In the genomic region with DNA sequence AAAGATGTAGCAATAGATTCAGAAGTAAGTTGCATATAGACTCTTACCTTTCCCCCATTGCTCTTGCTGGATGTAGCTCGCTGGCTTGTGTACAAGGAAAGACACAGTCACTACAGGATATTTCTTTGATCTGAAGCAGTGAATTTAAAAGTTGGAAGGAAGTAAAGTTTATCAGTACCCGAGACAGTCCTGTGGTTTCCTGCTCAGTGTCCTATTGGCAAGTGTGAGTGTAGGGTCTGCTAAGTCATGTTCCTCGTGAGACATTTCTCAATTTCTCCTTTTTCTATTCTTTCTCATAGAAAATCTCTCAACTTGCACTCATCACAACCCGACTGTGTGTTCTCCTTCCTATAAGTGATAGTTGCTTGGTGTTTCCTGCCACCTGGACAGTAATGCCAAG, we compare ENCODE assay signal across 34 mouse cellular contexts. TPM values are rescaled to one million over a fixed set of nuclear protein-coding genes. Genes with fewer than 3 reads are reported as not detected.
DNase-seq lines count a peak whose midpoint lies in the region; ATAC-seq and TF ChIP-seq lines count a peak whose summit lies in the region.
"Had no signal": no experiment of that assay in that cellular context is flagged by ENCODE, and none has a peak within 500 bp of the region (broad histone marks: within the 10 kb centered on the region; RNA-seq: fewer than 3 reads in every experiment).

Mrgpra6 (minus strand) TSS at position 91 of the 400 bp plus-strand sequence.

- ATAC-seq in hematopoietic stem cell, adult 5-6 weeks (replicated peaks in 1 of 2; ENCODE audit: insufficient read depth in 1 of 2, low FRiP score in 2 of 2, low TSS enrichment in 1 of 2, low read depth in 1 of 2, poor library complexity in 2 of 2, severe bottlenecking in 2 of 2), result peak; percentile 91 to 97
- ATAC-seq: activated CD4-positive, CD25-positive, alpha-beta regulatory T cell, adult 4 months; CD4-positive, CD25-positive, alpha-beta regulatory T cell, adult 4 months; forebrain, embryonic 15.5 days; intestine, postnatal 0 days had no signal

- H3K27ac ChIP-seq in thymus, adult 2 months (ENCODE audit: control insufficient read depth, insufficient read depth, low read length), result no peak within 1 kb of the TSS
- H3K27ac ChIP-seq: embryonic facial prominence, embryonic 10.5 days; embryonic facial prominence, embryonic 13.5 days; forebrain, embryonic 12.5 days; forebrain, embryonic 15.5 days; heart, embryonic 10.5 days; heart, embryonic 13.5 days; hindbrain, embryonic 12.5 days; hindbrain, embryonic 15.5 days had no signal

- H3K36me3 ChIP-seq in thymus, adult 2 months (ENCODE audit: control insufficient read depth, insufficient read depth, low read length), result no peaks in the 10 kb centered on the region
- H3K36me3 ChIP-seq: embryonic facial prominence, embryonic 10.5 days; embryonic facial prominence, embryonic 13.5 days; forebrain, embryonic 12.5 days; forebrain, embryonic 15.5 days; heart, embryonic 10.5 days; heart, embryonic 13.5 days; hindbrain, embryonic 12.5 days; hindbrain, embryonic 15.5 days had no signal

- H3K4me3 ChIP-seq in thymus, adult 2 months (ENCODE audit: control insufficient read depth, insufficient read depth, low read length), result no peak within 1 kb of the TSS
- H3K4me3 ChIP-seq: embryonic facial prominence, embryonic 10.5 days; embryonic facial prominence, embryonic 13.5 days; erythroblast, embryonic 14.5 days; forebrain, embryonic 12.5 days; forebrain, embryonic 15.5 days; heart, embryonic 10.5 days; heart, embryonic 13.5 days; hindbrain, embryonic 12.5 days; hindbrain, embryonic 15.5 days had no signal

- no peaks in the 10 kb centered on the region for H3K4me1 ChIP-seq in thymus, adult 2 months (replicated peaks; ENCODE audit: control insufficient read depth, insufficient read depth, low read length)
- H3K4me1 ChIP-seq: embryonic facial prominence, embryonic 10.5 days; embryonic facial prominence, embryonic 13.5 days; forebrain, embryonic 12.5 days; forebrain, embryonic 15.5 days; heart, embryonic 10.5 days; heart, embryonic 13.5 days; hindbrain, embryonic 12.5 days; hindbrain, embryonic 15.5 days had no signal

- TF ChIP-seq CTCF in thymus, adult 2 months (IDR thresholded peaks at IDR 0.05; ENCODE audit: borderline replicate concordance, control insufficient read depth, extremely low read depth, insufficient read depth, low read length, poor library complexity), result no peak

- no peaks in the 10 kb centered on the region for H3K27me3 ChIP-seq in thymus, adult 2 months (ENCODE audit: control insufficient read depth, insufficient read depth, low read length)
- H3K27me3 ChIP-seq: embryonic facial prominence, embryonic 13.5 days; forebrain, embryonic 12.5 days; forebrain, embryonic 15.5 days; heart, embryonic 13.5 days; hindbrain, embryonic 12.5 days; hindbrain, embryonic 15.5 days had no signal

- DNase-seq in 416B (ENCODE audit: low read depth), result peak; percentile 85
- DNase-seq in c-Kit-positive CD71-negative TER-119-negative erythroid progenitor cells, embryonic 14.5 days (ENCODE audit: low read depth), result peak; percentile 3
- DNase-seq in thymus, adult 2 months, result no peak
- DNase-seq in cerebellum, postnatal 14 days, result no peak
- DNase-seq in testis, postnatal 14 days (ENCODE audit: low spot score), result no peak
- DNase-seq: adrenal gland, adult 8-10 months; adrenal gland, postnatal 25 days; cerebellum, adult 18-20 months; cerebellum, adult 9-10 months; cerebellum, postnatal 25 days; embryo, embryonic 11 days; gastrocnemius, postnatal 36 days; heart, adult 18-20 months; heart, postnatal 14 days; heart, postnatal 4 days had no signal

- no peak for TF ChIP-seq POLR2A in thymus, adult 2 months (IDR thresholded peaks at IDR 0.05; ENCODE audit: control insufficient read depth, extremely low read depth, insufficient read depth, low read length, poor library complexity)

- 4% methylated on average over 4 of the region's 4 CpGs for WGBS in thymus, adult 2 months

RNA-seq across cellular contexts. Expression of gene Mrgpra6, which starts in this region (rescaled TPM):
- not detected in 2 replicates for total RNA-seq in hematopoietic stem cell, adult 5-6 weeks (2017)
- not detected in 2 replicates for polyA plus RNA-seq in thymus, adult 2 months (2012; rRNA removed)
- total RNA-seq: adrenal gland, adult 8-10 months; adrenal gland, postnatal 25 days; gastrocnemius, adult 8-10 months; gastrocnemius, postnatal 36 days; heart, adult 18-20 months; heart, postnatal 14 days; heart, postnatal 4 days had no signal
- polyA plus RNA-seq: activated CD4-positive, CD25-positive, alpha-beta regulatory T cell, adult 4 months; brain, embryonic 14.5 days; C2C12; CD4-positive, CD25-positive, alpha-beta regulatory T cell, adult 4 months; cortical plate, adult 2 months; embryonic facial prominence, embryonic 10.5 days; embryonic facial prominence, embryonic 13.5 days; erythroblast, embryonic 14.5 days; forebrain, embryonic 12.5 days; forebrain, embryonic 15.5 days; heart, embryonic 10.5 days; heart, embryonic 13.5 days; heart, embryonic 16.5 days; hindbrain, embryonic 12.5 days; hindbrain, embryonic 15.5 days; intestine, embryonic 14.5 days; intestine, postnatal 0 days had no signal

Comparison
In these comparisons a context has a peak if more than half of its experiments do, and no peak if none do; other contexts are left out.
1. Peak in ATAC-seq in hematopoietic stem cell, adult 5-6 weeks; RNA of the gene not detected or under 1 TPM.
2. DNase-seq: peak in 416B (single experiment) and c-Kit-positive CD71-negative TER-119-negative erythroid progenitor cells, embryonic 14.5 days (single experiment); none in thymus, adult 2 months (single experiment), cerebellum, postnatal 14 days (0 of 2) and testis, postnatal 14 days (single experiment).